Mouse (Mus musculus): ENCODE results near the gene Slc12a3. TPM values are rescaled to one million over a fixed set of nuclear protein-coding genes. Genes with fewer than 3 reads are reported as not detected.

Slc12a3 gene
- total and polyA plus RNA-seq, 3 experiments, result not detected

DNA sequence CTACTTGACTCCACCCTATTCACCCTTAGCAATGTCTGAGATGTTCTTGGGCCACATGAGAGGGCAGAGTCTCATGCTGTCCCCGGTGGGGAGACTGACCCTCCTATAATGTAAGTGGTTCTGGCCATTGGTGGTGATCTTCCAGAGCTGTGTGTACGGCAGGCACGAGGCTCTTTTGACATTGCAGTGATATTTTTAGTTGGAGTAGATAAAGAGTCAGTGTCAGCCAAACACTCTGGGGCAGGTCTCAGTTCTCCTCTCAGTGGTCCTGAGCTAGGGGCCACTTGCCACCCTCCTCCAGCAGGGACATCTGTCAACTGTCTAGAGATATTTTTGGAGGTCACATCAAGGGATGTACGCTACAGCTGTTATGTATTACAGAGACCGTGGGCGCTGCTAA is 28.2 kb downstream of the Slc12a3 start (continued):
- no peak for TF ChIP-seq KAT2A (conservative IDR thresholded peaks at IDR 0.05; ENCODE audit: low read depth, low read length)
- no peak for TF ChIP-seq TBP (IDR thresholded peaks at IDR 0.05; ENCODE audit: low read depth, low read length)
- TF ChIP-seq RAD21 (IDR thresholded peaks at IDR 0.05; ENCODE audit: low read depth, low read length), result no peak
- no peak for TF ChIP-seq MAX (IDR thresholded peaks at IDR 0.05; ENCODE audit: low read length)
- no peak for TF ChIP-seq POLR2A (IDR thresholded peaks at IDR 0.05; ENCODE audit: control insufficient read depth in 1 of 2, insufficient read depth in 1 of 2, low read depth in 1 of 2, low read length in 2 of 2, poor library complexity in 1 of 2)

DNA sequence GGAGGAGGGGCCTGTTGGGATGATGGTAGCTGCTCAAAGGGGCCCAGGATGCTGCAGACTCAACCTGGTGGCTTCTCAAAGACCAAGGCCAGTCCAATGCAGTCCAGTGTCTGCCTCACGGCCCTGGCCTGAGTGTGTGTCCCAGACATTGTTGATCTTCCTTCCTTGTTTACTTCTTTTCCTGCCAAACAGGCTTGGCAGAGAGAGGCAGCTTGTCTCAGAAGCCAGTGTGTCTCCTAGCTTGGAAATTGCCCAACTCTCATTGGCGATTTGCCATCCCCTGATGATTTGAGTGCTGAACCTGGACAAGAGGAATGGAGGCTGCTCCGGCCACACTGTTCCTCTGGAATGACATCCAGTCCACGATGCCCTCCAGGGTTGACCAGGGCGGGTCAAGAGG is 29.5 kb downstream of the Slc12a3 start:
- H3K36me3 ChIP-seq (ENCODE audit: control insufficient read depth in 1 of 2, insufficient read depth in 2 of 2, low read length in 2 of 2), result no peaks in the 10 kb centered on the region
- no peaks in the 10 kb centered on the region for H3K9me3 ChIP-seq (replicated peaks; ENCODE audit: insufficient read depth, low read length)
- H3K27me3 ChIP-seq (ENCODE audit: control insufficient read depth in 1 of 2, insufficient read depth in 2 of 2, low read length in 2 of 2), result peaks cover 30 to 33% of the 10 kb centered on the region in 2 experiments
- H3K27ac ChIP-seq (ENCODE audit: control insufficient read depth, low read depth, low read length), result no peak overlapping the region
- DNase-seq (ENCODE audit: low read depth, low spot score), result no peak
- no peaks in the 10 kb centered on the region for H3K79me2 ChIP-seq (ENCODE audit: control insufficient read depth, insufficient read depth, low read length, poor library complexity)
- no peak overlapping the region for H3K4me3 ChIP-seq (ENCODE audit: control insufficient read depth in 1 of 2, insufficient read depth in 1 of 2, low read depth in 2 of 2, low read length in 2 of 2)
- TF ChIP-seq ZC3H11A (IDR thresholded peaks at IDR 0.05; ENCODE audit: low read depth, low read length) (no peak), MAX (IDR thresholded peaks at IDR 0.05; ENCODE audit: low read length) (no peak), MYC (IDR thresholded peaks at IDR 0.05; ENCODE audit: low read depth, low read length) (no peak), CHD1 (IDR thresholded peaks at IDR 0.05; ENCODE audit: low read depth, low read length) (no peak), MAFK (IDR thresholded peaks at IDR 0.05; ENCODE audit: borderline replicate concordance, low read depth, low read length) (no peak)
- H3K9ac ChIP-seq (ENCODE audit: control insufficient read depth, low read depth, low read length, poor library complexity, severe bottlenecking), result no peak overlapping the region
- no peaks in the 10 kb centered on the region for H3K4me1 ChIP-seq (ENCODE audit: control insufficient read depth in 1 of 2, insufficient read depth in 2 of 2, low read length in 2 of 2)

- Histone ChIP-seq H3K9ac (ENCODE audit: control insufficient read depth, low read depth, low read length, poor library complexity, severe bottlenecking) (no peak overlapping the region), H3K4me1 (ENCODE audit: control insufficient read depth in 1 of 2, insufficient read depth in 2 of 2, low read length in 2 of 2) (peaks cover 0 to 12% of the 10 kb centered on the region in 2 experiments; a peak in 2 of 4 replicates), H3K9me3 (replicated peaks; ENCODE audit: insufficient read depth, low read length) (no peaks in the 10 kb centered on the region), H3K27me3 (ENCODE audit: control insufficient read depth in 1 of 2, insufficient read depth in 2 of 2, low read length in 2 of 2) (peaks cover 19 to 24% of the 10 kb centered on the region in 2 experiments), H3K27ac (ENCODE audit: control insufficient read depth, low read depth, low read length) (no peak overlapping the region), H3K36me3 (ENCODE audit: control insufficient read depth in 1 of 2, insufficient read depth in 2 of 2, low read length in 2 of 2) (peaks cover 0 to 2% of the 10 kb centered on the region in 2 experiments; a peak in 1 of 4 replicates), H3K4me3 (ENCODE audit: control insufficient read depth in 1 of 2, insufficient read depth in 1 of 2, low read depth in 2 of 2, low read length in 2 of 2) (no peak overlapping the region), H3K79me2 (ENCODE audit: control insufficient read depth, insufficient read depth, low read length, poor library complexity) (no peaks in the 10 kb centered on the region)
- no peak for DNase-seq (ENCODE audit: low read depth, low spot score)
- TF ChIP-seq MAFK (IDR thresholded peaks at IDR 0.05; ENCODE audit: borderline replicate concordance, low read depth, low read length), result no peak
- no peak for TF ChIP-seq CHD1 (IDR thresholded peaks at IDR 0.05; ENCODE audit: low read depth, low read length)
- no peak for TF ChIP-seq KAT2A (conservative IDR thresholded peaks at IDR 0.05; ENCODE audit: low read depth, low read length)
- no peak for TF ChIP-seq SIN3A (IDR thresholded peaks at IDR 0.05; ENCODE audit: low read length)
- TF ChIP-seq ZKSCAN1 (IDR thresholded peaks at IDR 0.05; ENCODE audit: low read depth, low read length), result no peak
- TF ChIP-seq ELF1 (IDR thresholded peaks at IDR 0.05; ENCODE audit: low read depth, low read length), result no peak
- TF ChIP-seq ZC3H11A (IDR thresholded peaks at IDR 0.05; ENCODE audit: low read depth, low read length), result no peak
- no peak for TF ChIP-seq TCF12 (IDR thresholded peaks at IDR 0.05; ENCODE audit: low read depth, low read length)
- no peak for TF ChIP-seq NRF1 (IDR thresholded peaks at IDR 0.05; ENCODE audit: insufficient read depth, low read depth, low read length, poor library complexity, severe bottlenecking)
- TF ChIP-seq UBTF (IDR thresholded peaks at IDR 0.05; ENCODE audit: borderline replicate concordance, insufficient read depth, low read depth, low read length), result no peak
- TF ChIP-seq USF1 (IDR thresholded peaks at IDR 0.05; ENCODE audit: low read depth, low read length), result no peak
- no peak for TF ChIP-seq MEF2A (IDR thresholded peaks at IDR 0.05; ENCODE audit: extremely low read depth, insufficient replicate concordance, low read depth, low read length, poor library complexity, severe bottlenecking)
- no peak for TF ChIP-seq RAD21 (IDR thresholded peaks at IDR 0.05; ENCODE audit: low read depth, low read length)
These were observed 32.9 kb downstream of the Slc12a3 start for GRCm38 (mm10) chr8:94361774-94362431.
